Mouse (Mus musculus) left cerebral cortex, adult 18-20 months (tissue): Measurements from ENCODE around the gene Parp8. TPM values are rescaled to one million over a fixed set of nuclear protein-coding genes. Genes with fewer than 3 reads are reported as not detected.

Experiments used
- DNase-seq, 2 experiments: peaks; one replicate each; pipeline ENCODE4 v3.0.0; 2021 to 2022; ENCODE audit warnings: low spot score in 2 of 2, mixed read lengths in 1 of 2
- total RNA-seq, 2 experiments: library from RNA; stranded (reverse); gene quantifications; 2 replicates each; pipeline ENCODE4 v1.2.3; 2021

The Parp8 gene
- total RNA-seq, 2 experiments from 2014 or later: 17.1 to 17.8 TPM

GRCm38 (mm10) chr13:116884422-116884942, 140.9 kb downstream of the Parp8 start:
- DNase-seq: no peak

DNA sequence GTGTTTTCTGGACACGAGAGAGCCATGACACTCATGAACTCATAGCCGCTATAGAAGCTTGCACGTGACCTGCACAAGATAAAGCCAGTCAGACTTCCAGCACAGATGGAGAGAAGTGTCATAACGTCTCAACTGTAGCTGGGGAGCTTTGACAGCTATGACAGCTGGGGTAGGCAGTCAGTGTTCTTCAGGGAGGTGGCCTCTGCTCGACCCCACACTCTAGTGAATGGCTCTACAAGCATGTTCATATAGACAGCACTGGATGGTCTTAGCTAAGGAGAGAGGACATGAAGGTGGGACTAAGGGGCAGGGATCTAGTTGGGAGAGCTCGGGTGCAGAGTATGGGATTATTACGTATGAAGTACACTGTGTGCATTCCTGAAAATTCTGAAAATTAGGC, 143.1 kb downstream of the Parp8 start:
- DNase-seq: no peak

- peak in 1 of 2 experiments; percentile 7 for DNase-seq
Measured at GRCm38 (mm10) chr13:116879580-116880192, 145.7 kb downstream of the Parp8 start.

GRCm38 (mm10) chr13:116870221-116870620, 155.1 kb downstream of the Parp8 start:
- no peak for DNase-seq

DNA sequence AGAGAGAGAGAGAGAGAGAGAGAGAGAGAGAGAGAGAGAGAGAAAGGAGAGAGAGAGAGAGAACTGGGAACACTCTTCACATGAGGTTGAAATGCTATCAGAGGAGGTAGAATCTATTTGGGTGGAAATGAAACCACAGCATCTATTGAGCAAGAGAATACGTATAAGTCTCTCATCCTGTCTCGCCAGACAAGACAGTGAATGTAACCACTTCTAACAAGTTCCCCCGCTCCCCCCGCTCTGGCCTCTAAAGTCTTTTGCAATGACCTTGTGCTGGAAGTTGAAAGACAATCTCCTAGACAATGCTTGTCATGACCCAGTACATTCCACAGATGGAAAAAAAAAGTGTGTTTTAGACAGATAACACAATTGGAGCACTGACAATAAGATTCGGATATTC, 181.4 kb downstream of the Parp8 start:
- DNase-seq: no peak

GRCm38 (mm10) chr13:116830984-116831383, 194.4 kb downstream of the Parp8 start:
- DNase-seq: no peak

GRCm38 (mm10) chr13:116829015-116829414, 196.3 kb downstream of the Parp8 start:
- no peak for DNase-seq

GRCm38 (mm10) chr13:116811456-116811855, 213.9 kb downstream of the Parp8 start:
- DNase-seq: no peak

Other genes starting within 250 kb of the Parp8 start
- gene Emb, start 183.0 kb upstream of the Parp8 start, total RNA-seq: 10 to 100 TPM; 32.4 to 37.5 TPM
- 1 to 10 TPM; 1.6 TPM for gene Gm17509, start 195.5 kb upstream of the Parp8 start, total RNA-seq